17 mouse cellular contexts compared by ENCODE assay signal in the genomic region with DNA sequence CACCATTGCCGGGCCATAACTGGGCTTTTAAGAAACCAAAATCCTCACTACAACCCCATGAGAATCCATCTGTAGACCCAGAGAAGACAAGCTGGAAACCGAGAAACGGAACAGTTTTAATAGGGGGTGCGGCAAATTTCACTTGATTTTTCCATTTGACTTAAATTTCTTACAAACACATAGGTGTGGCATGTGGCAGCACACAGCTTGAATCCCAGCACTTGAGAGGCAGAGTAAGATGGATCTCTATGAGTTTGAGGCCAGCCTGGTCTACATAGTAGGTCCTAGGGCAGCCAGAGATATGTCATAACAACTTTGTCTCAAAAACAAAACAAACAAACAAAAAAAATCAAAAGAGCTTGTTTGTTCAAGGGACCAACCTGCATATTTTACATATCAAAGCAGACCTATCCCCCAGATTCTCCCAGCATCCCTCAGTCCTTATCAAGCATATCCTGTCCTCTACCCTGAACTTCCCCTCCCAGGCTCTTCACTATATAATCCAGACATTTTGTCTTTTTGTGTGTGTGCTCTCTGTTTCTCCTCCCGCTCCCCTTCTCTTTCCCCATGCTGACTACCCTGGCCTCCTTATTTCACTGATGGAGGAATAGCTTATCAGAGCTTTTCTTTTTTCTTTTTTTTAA.
"Had no signal": no experiment of that assay in that cellular context is flagged by ENCODE, and none has a peak within 500 bp of the region (broad histone marks: within the 10 kb centered on the region; RNA-seq: fewer than 3 reads in every experiment).

No protein-coding gene starts in this region.

- H3K4me2 ChIP-seq: liver, embryonic 11.5 days; lung, embryonic 14.5 days; midbrain, embryonic 13.5 days; neural tube, embryonic 13.5 days; stomach, embryonic 15.5 days had no signal

- H3K36me3 ChIP-seq: midbrain, embryonic 13.5 days; neural tube, embryonic 13.5 days; stomach, embryonic 15.5 days had no signal

- H3K9ac ChIP-seq: liver, embryonic 14.5 days; liver, postnatal 0 days; lung, embryonic 14.5 days; midbrain, embryonic 13.5 days; neural tube, embryonic 13.5 days; stomach, embryonic 15.5 days had no signal

- DNase-seq: kidney, adult 11 months; kidney, adult 9 months; kidney, postnatal 14 days; liver, postnatal 0 days; lung, postnatal 14 days; retina, postnatal 1 day; right cerebral cortex, postnatal 25 days; spleen, adult 18-20 months; thymus, postnatal 25 days had no signal

- H3K27me3 ChIP-seq: midbrain, embryonic 13.5 days; neural tube, embryonic 13.5 days; stomach, embryonic 15.5 days had no signal

- H3K9me3 ChIP-seq: midbrain, embryonic 13.5 days; neural tube, embryonic 13.5 days; stomach, embryonic 15.5 days had no signal

- ATAC-seq: liver, postnatal 0 days; midbrain, embryonic 13.5 days; midbrain, embryonic 16.5 days had no signal

- H3K27ac ChIP-seq: liver, embryonic 14.5 days; midbrain, embryonic 13.5 days; neural tube, embryonic 13.5 days; stomach, embryonic 15.5 days had no signal

- H3K4me3 ChIP-seq: midbrain, embryonic 13.5 days; myocyte; neural tube, embryonic 13.5 days; stomach, embryonic 15.5 days had no signal

- H3K4me1 ChIP-seq: midbrain, embryonic 13.5 days; neural tube, embryonic 13.5 days; stomach, embryonic 15.5 days had no signal
